Mouse (Mus musculus) lung, postnatal 0 days (tissue): ENCODE measurements around the gene Adm2.

ENCODE experiments used
- CTCF ChIP-seq: IDR thresholded peaks from 2 replicates; pipeline ENCODE4 v1.5.1; 2016; ENCODE audit warnings: antibody characterized with exemption, mild to moderate bottlenecking
- EP300 ChIP-seq: IDR thresholded peaks from 2 replicates; pipeline ENCODE4 v1.6.1; 2016; ENCODE audit warnings: antibody characterized with exemption, mild to moderate bottlenecking, control low read depth

- no peak for TF ChIP-seq CTCF
- TF ChIP-seq EP300, result no peak
Measured at GRCm38 (mm10) chr15:89297695-89298094, 24.8 kb upstream of the Adm2 start.
